Mouse (Mus musculus) liver, embryonic 15.5 days (tissue): Measurements from ENCODE around the gene Rplp2. TPM values are rescaled to one million over a fixed set of nuclear protein-coding genes. Genes with fewer than 3 reads are reported as not detected.
A peak's percentile ranks its signal among the peaks of the same experiment; 100 is the strongest.

Experiments used
- ATAC-seq: fragments of 200-750 bp; cut with Nextera tagmentation; 2 replicates; pipeline ENCODE4 v1.8.0; 2017; ENCODE audit warnings: moderate number of reproducible peaks, mild to moderate bottlenecking, moderate library complexity; ENCODE audit not compliant: insufficient read depth
- H3K27ac ChIP-seq: fragments of 300-500 bp; sonication (generic); replicated peaks from 2 replicates; pipeline ENCODE4 v1.5.1; 2015; ENCODE audit warnings: mild to moderate bottlenecking, inconsistent platforms
- H3K27me3 ChIP-seq: fragments of 300-500 bp; sonication (generic); 2 replicates; pipeline ENCODE4 v1.6.1; 2015; ENCODE audit warnings: mild to moderate bottlenecking, inconsistent platforms
- H3K36me3 ChIP-seq: fragments of 300-500 bp; sonication (generic); replicated peaks from 2 replicates; pipeline ENCODE4 v1.6.1; 2015; ENCODE audit warnings: moderate library complexity, mild to moderate bottlenecking, inconsistent platforms
- H3K4me1 ChIP-seq: fragments of 300-500 bp; sonication (generic); replicated peaks from 2 replicates; pipeline ENCODE4 v1.6.1; 2015; ENCODE audit warnings: inconsistent platforms
- H3K4me2 ChIP-seq: fragments of 300-500 bp; sonication (generic); 2 replicates; pipeline ENCODE4 v1.6.1; 2015; ENCODE audit warnings: moderate library complexity, mild to moderate bottlenecking, inconsistent platforms
- H3K4me3 ChIP-seq: fragments of 300-500 bp; sonication (generic); replicated peaks from 2 replicates; pipeline ENCODE4 v1.5.1; 2015; ENCODE audit warnings: mild to moderate bottlenecking, inconsistent platforms
- H3K9ac ChIP-seq: fragments of 300-500 bp; sonication (generic); 2 replicates; pipeline ENCODE4 v1.6.1; 2015; ENCODE audit warnings: moderate library complexity, mild to moderate bottlenecking, inconsistent platforms
- H3K9me3 ChIP-seq: fragments of 300-500 bp; sonication (generic); replicated peaks from 2 replicates; pipeline ENCODE4 v1.6.1; 2016; ENCODE audit warnings: inconsistent platforms
- WGBS: fragments of 180-500 bp; shearing (Covaris S2); methylation state at CpG from one replicate; pipeline ENCODE4 v1.1.7; 2015; ENCODE audit warnings: mixed read lengths; ENCODE audit not compliant: insufficient replicate concordance; 5-methylcytosine and 5-hydroxymethylcytosine counted together
- polyA plus RNA-seq: library from polyadenylated mRNA; unstranded; fragments of >200 nt; fragmentation: Nextera tagmentation; extraction: Ambion mirVana; gene quantifications from 2 replicates; pipeline ENCODE4 v1.2.1, GENCODE M21; 2015

Rplp2 gene
- polyA plus RNA-seq, 1 experiment from 2014 or later: 741 TPM

GRCm38 (mm10) chr7:141417731-141418681, 29.2 kb upstream of the Rplp2 start:
- Histone ChIP-seq H3K27ac (no peak overlapping the region), H3K4me1 (peaks cover 22% of the 10 kb centered on the region), H3K9ac (no peak overlapping the region), H3K36me3 (no peaks in the 10 kb centered on the region), H3K4me3 (no peak overlapping the region), H3K4me2 (no peak overlapping the region), H3K9me3 (no peaks in the 10 kb centered on the region), H3K27me3 (peaks cover 8% of the 10 kb centered on the region)
- 59% methylated on average over 8 of the region's 8 CpGs for WGBS
- no peak for ATAC-seq

- Histone ChIP-seq H3K27me3 (peaks cover 8% of the 10 kb centered on the region), H3K27ac (no peak overlapping the region), H3K36me3 (no peaks in the 10 kb centered on the region), H3K9ac (no peak overlapping the region), H3K4me3 (no peak overlapping the region), H3K4me1 (peaks cover 13% of the 10 kb centered on the region), H3K9me3 (no peaks in the 10 kb centered on the region), H3K4me2 (no peak overlapping the region)
- WGBS: 38% methylated on average over 7 of the region's 7 CpGs
- ATAC-seq: no peak
These were observed 28.2 kb upstream of the Rplp2 start for GRCm38 (mm10) chr7:141418970-141419369.

- ATAC-seq: peak; percentile 22; the same call in 1 of the 2 replicates
- 51% methylated on average over 9 of the region's 9 CpGs for WGBS
- Histone ChIP-seq H3K9me3 (no peaks in the 10 kb centered on the region), H3K27me3 (peaks cover 8% of the 10 kb centered on the region), H3K27ac (peak overlapping the region; percentile 41; the same call in 1 of the 2 replicates), H3K9ac (no peak overlapping the region), H3K4me2 (no peak overlapping the region), H3K4me3 (no peak overlapping the region), H3K4me1 (0 out of 2 replicates have a peak, but pooled peaks cover 3% of the 10 kb centered on the region), H3K36me3 (no peaks in the 10 kb centered on the region)
These were observed 27.0 kb upstream of the Rplp2 start for GRCm38 (mm10) chr7:141420030-141420702.

- no peak for ATAC-seq
- Histone ChIP-seq H3K27me3 (peaks cover 23% of the 10 kb centered on the region), H3K36me3 (no peaks in the 10 kb centered on the region), H3K9ac (no peak overlapping the region), H3K4me1 (peaks cover 16% of the 10 kb centered on the region), H3K4me3 (no peak overlapping the region), H3K9me3 (no peaks in the 10 kb centered on the region), H3K27ac (no peak overlapping the region), H3K4me2 (no peak overlapping the region)
- WGBS: 54% methylated on average over 4 of the region's 4 CpGs
These were observed 23.4 kb upstream of the Rplp2 start for GRCm38 (mm10) chr7:141423811-141424210.

- no peak overlapping the region for H3K4me3 ChIP-seq
- no peak overlapping the region for H3K27ac ChIP-seq
- H3K9me3 ChIP-seq: no peaks in the 10 kb centered on the region
- H3K4me2 ChIP-seq: no peak overlapping the region
- no peak overlapping the region for H3K9ac ChIP-seq
- peaks cover 18% of the 10 kb centered on the region for H3K27me3 ChIP-seq
- 53% methylated on average over 12 of the region's 12 CpGs for WGBS
- H3K36me3 ChIP-seq: peaks cover 13% of the 10 kb centered on the region
- no peak for ATAC-seq
- H3K4me1 ChIP-seq: peaks cover 30% of the 10 kb centered on the region
These were observed 20.0 kb upstream of the Rplp2 start for GRCm38 (mm10) chr7:141426948-141427730.

- Histone ChIP-seq H3K4me1 (peaks cover 44% of the 10 kb centered on the region), H3K9me3 (no peaks in the 10 kb centered on the region), H3K4me2 (no peak overlapping the region), H3K36me3 (peaks cover 27% of the 10 kb centered on the region), H3K27me3 (peaks cover 18% of the 10 kb centered on the region), H3K9ac (no peak overlapping the region), H3K27ac (no peak overlapping the region), H3K4me3 (no peak overlapping the region)
- WGBS: 49% methylated on average over 5 of the region's 5 CpGs
- ATAC-seq: no peak
These were observed 18.5 kb upstream of the Rplp2 start for GRCm38 (mm10) chr7:141428701-141429100.

- 22% methylated on average over 19 of the region's 19 CpGs for WGBS
- Histone ChIP-seq H3K27ac (no peak within 1 kb of the TSS), H3K36me3 (peaks cover 31% of the 10 kb centered on the region), H3K4me2 (no peak within 1 kb of the TSS), H3K4me1 (peaks cover 50% of the 10 kb centered on the region), H3K4me3 (no peak within 1 kb of the TSS), H3K27me3 (peaks cover 18% of the 10 kb centered on the region), H3K9me3 (no peaks in the 10 kb centered on the region), H3K9ac (no peak within 1 kb of the TSS)
- ATAC-seq: no peak; the same call in 1 of the 2 replicates
These were observed 17.9 kb upstream of the Rplp2 start, which contains the start of gene Cend1 for GRCm38 (mm10) chr7:141429310-141429709. Cend1 (minus strand) TSS chr7:141429491.

- Histone ChIP-seq H3K27me3 (peaks cover 18% of the 10 kb centered on the region), H3K9ac (no peak overlapping the region), H3K4me1 (peaks cover 57% of the 10 kb centered on the region), H3K36me3 (peaks cover 31% of the 10 kb centered on the region), H3K4me3 (no peak overlapping the region), H3K9me3 (no peaks in the 10 kb centered on the region), H3K27ac (no peak overlapping the region), H3K4me2 (no peak overlapping the region)
- no peak for ATAC-seq
- 63% methylated on average over 9 of the region's 9 CpGs for WGBS
These were observed 17.2 kb upstream of the Rplp2 start for GRCm38 (mm10) chr7:141429840-141430584.

- peaks cover 64% of the 10 kb centered on the region for H3K4me1 ChIP-seq
- no peak for ATAC-seq
- 85% methylated on average over 9 of the region's 9 CpGs for WGBS
- H3K27me3 ChIP-seq: peaks cover 13% of the 10 kb centered on the region
- no peaks in the 10 kb centered on the region for H3K9me3 ChIP-seq
- no peak overlapping the region for H3K9ac ChIP-seq
- no peak overlapping the region for H3K4me3 ChIP-seq
- peaks cover 31% of the 10 kb centered on the region for H3K36me3 ChIP-seq
- no peak overlapping the region for H3K27ac ChIP-seq
- no peak overlapping the region for H3K4me2 ChIP-seq
These were observed 16.5 kb upstream of the Rplp2 start for GRCm38 (mm10) chr7:141430585-141431240.
